Mouse (Mus musculus) heart, embryonic 14.5 days (tissue): ENCODE measurements at regions not wholly inside any gene's neighbourhood (a gene's known extent, or its start where the extent isn't known, plus 50 kb on each side); places are given as distances from the start of the nearest gene placed in this dataset.

ENCODE experiments used
- ATAC-seq: fragments of 200-750 bp; cut with Nextera tagmentation; 2 replicates; pipeline ENCODE4 v1.8.0; 2017; ENCODE audit warnings: low read depth, moderate TSS enrichment; ENCODE audit not compliant: insufficient number of reproducible peaks, insufficient read depth, low FRiP score
- H3K27ac ChIP-seq, 2 experiments: fragments of 200-500 bp in 1 of 2; fragments of 300-500 bp in 1 of 2; sonication (generic) in 1 of 2; replicated peaks in 1 of 2; 2 replicates each; pipeline ENCODE4 v1.5.1; 2012 to 2014; ENCODE audit warnings: low read depth in 2 of 2, low read length in 2 of 2, control low read depth in 1 of 2, mild to moderate bottlenecking in 1 of 2, mixed read lengths in 1 of 2; ENCODE audit not compliant: control insufficient read depth in 1 of 2, insufficient read depth in 1 of 2
- H3K27me3 ChIP-seq: fragments of 300-500 bp; sonication (generic); 2 replicates; pipeline ENCODE4 v1.6.1; 2014; ENCODE audit warnings: mild to moderate bottlenecking, low read length, control low read depth; ENCODE audit not compliant: control insufficient read depth, insufficient read depth
- H3K36me3 ChIP-seq: fragments of 300-500 bp; sonication (generic); 2 replicates; pipeline ENCODE4 v1.6.1; 2014; ENCODE audit warnings: mild to moderate bottlenecking, control low read depth, low read length, mixed read lengths; ENCODE audit not compliant: control insufficient read depth, insufficient read depth
- H3K4me1 ChIP-seq, 2 experiments: fragments of 200-500 bp in 1 of 2; fragments of 300-500 bp in 1 of 2; sonication (generic) in 1 of 2; 2 replicates each; pipeline ENCODE4 v1.6.1; 2012 to 2014; ENCODE audit warnings: low read length in 2 of 2, control low read depth in 1 of 2, mixed read lengths in 1 of 2; ENCODE audit not compliant: control insufficient read depth in 2 of 2, insufficient read depth in 2 of 2
- H3K4me2 ChIP-seq: fragments of 300-500 bp; sonication (generic); 2 replicates; pipeline ENCODE4 v1.6.1; 2014; ENCODE audit warnings: mild to moderate bottlenecking, low read length
- H3K4me3 ChIP-seq, 2 experiments: fragments of 200-500 bp in 1 of 2; fragments of 300-500 bp in 1 of 2; sonication (generic) in 1 of 2; 2 replicates each; pipeline ENCODE4 v1.5.1; 2012 to 2014; ENCODE audit warnings: low read length in 2 of 2, mild to moderate bottlenecking in 2 of 2, control low read depth in 1 of 2, low read depth in 1 of 2, moderate library complexity in 1 of 2; ENCODE audit not compliant: control insufficient read depth in 1 of 2, insufficient read depth in 1 of 2
- H3K9ac ChIP-seq: fragments of 300-500 bp; sonication (generic); 2 replicates; pipeline ENCODE4 v1.6.1; 2014; ENCODE audit warnings: mild to moderate bottlenecking, low read length
- H3K9me3 ChIP-seq: fragments of 300-500 bp; sonication (generic); 2 replicates; pipeline ENCODE4 v1.6.1; 2016; ENCODE audit warnings: low read length, control low read depth; ENCODE audit not compliant: control insufficient read depth
- WGBS: fragments of 180-500 bp; shearing (Covaris S2); extraction: QIAGEN DNeasy Blood & Tissue Kit; methylation state at CpG from one replicate; pipeline ENCODE4 v1.1.7; 2014; 5-methylcytosine and 5-hydroxymethylcytosine counted together

DNA sequence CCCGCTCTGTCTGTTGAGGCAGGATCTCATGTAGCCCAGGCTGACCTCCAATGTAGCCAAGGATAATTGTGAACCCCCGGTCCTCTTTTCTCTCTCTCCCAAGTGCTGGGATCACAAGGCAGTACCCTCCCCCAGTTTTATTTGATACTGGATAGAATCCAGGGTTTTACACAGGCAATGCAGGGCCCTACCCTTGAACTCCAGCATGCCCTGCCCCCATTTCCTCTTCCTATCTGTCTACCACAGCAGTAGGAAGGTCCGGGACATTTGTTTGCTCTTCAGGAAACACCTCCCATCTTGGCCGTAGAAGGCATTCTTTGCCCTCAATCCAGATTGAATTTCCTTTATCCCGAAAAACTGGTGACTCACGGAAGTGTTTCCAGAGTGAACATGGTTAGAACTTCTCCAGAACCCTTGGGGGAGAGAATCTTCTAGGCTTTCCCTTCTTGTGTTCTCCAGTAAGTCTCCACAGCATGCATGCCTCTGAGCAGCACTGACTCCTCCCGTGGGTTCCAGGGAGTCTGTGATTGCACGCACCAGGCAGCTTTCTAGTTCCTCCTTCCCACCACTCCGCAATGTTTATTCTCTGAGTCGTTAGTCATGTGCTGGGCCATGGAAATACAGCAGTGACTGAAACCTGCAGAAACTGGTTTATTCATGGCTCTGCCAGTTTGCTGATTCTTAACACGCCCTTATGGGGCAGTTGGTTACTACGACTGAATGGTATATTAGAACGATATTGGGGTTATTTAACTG is 146.3 kb upstream of the Zfp64 start:
- Histone ChIP-seq H3K4me3 (no peak overlapping the region), H3K27me3 (no peaks in the 10 kb centered on the region), H3K4me1 (peaks cover 0 to 3% of the 10 kb centered on the region in 2 experiments; a peak in 1 of 4 replicates), H3K9me3 (peaks cover 7% of the 10 kb centered on the region), H3K9ac (no peak overlapping the region), H3K27ac (no peak overlapping the region), H3K36me3 (no peaks in the 10 kb centered on the region), H3K4me2 (no peak overlapping the region)
- no peak for ATAC-seq
- WGBS, result 80% methylated on average over 13 of the region's 13 CpGs

GRCm38 (mm10) chr2:169100516-169100915 is 145.1 kb upstream of the Zfp64 start:
- ATAC-seq, result no peak
- Histone ChIP-seq H3K4me2 (no peak overlapping the region), H3K27me3 (no peaks in the 10 kb centered on the region), H3K4me3 (no peak overlapping the region), H3K4me1 (no peaks in the 10 kb centered on the region), H3K36me3 (no peaks in the 10 kb centered on the region), H3K9me3 (peaks cover 7% of the 10 kb centered on the region), H3K27ac (no peak overlapping the region), H3K9ac (no peak overlapping the region)
- 79% methylated on average over 6 of the region's 10 CpGs for WGBS

DNA sequence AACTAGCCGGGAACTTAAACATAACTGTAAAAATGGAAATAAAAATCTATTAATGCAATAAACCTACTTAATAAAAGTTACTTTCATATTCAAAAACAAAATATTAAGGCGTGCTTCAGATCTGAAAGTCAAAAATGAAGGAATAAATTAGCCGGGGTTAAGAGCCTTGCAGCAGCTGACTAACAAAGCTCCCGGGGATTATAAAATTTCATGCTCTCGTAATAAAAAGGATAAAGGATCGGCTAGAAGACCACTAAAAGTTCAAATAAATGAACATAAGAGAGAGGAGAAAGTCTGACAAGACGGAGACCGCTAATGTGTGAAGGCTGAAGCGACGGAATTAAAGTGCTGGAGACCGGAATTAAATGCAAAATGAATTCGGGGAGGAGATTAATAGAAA is 144.3 kb upstream of the Zfp64 start:
- H3K27ac ChIP-seq, result no peak overlapping the region
- 89% methylated on average over 12 of the region's 12 CpGs for WGBS
- no peak for ATAC-seq
- H3K9me3 ChIP-seq, result peaks cover 9% of the 10 kb centered on the region
- no peak overlapping the region for H3K4me3 ChIP-seq
- H3K4me2 ChIP-seq, result no peak overlapping the region
- H3K9ac ChIP-seq, result no peak overlapping the region
- H3K27me3 ChIP-seq, result no peaks in the 10 kb centered on the region
- no peaks in the 10 kb centered on the region for H3K36me3 ChIP-seq
- H3K4me1 ChIP-seq, result no peaks in the 10 kb centered on the region

DNA sequence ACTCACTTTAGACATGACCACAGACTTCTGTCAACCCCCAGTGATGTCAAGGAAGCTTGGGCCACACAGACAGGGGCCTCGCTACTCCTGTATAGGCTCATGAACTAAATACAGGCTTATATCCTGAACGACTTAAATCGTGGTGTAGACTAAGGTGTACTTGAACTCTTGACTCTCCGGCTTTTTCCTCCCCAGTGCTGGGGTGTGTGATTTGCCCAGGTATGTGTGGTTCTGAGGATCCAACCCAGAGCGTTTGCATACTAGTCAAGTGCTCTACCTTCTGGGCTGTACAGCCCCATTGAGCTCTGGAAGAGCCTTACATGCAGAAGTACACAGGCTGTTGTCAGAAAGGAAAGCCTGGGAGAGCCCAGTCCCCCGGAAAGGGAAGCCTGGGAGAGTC is 143.2 kb upstream of the Zfp64 start:
- no peak overlapping the region for H3K9ac ChIP-seq
- ATAC-seq, result no peak
- no peaks in the 10 kb centered on the region for H3K36me3 ChIP-seq
- H3K4me3 ChIP-seq, result no peak overlapping the region
- no peak overlapping the region for H3K27ac ChIP-seq
- peaks cover 9% of the 10 kb centered on the region for H3K9me3 ChIP-seq
- H3K4me1 ChIP-seq, result no peaks in the 10 kb centered on the region
- no peak overlapping the region for H3K4me2 ChIP-seq
- WGBS, result 83% methylated on average over 6 of the region's 6 CpGs
- H3K27me3 ChIP-seq, result no peaks in the 10 kb centered on the region

DNA sequence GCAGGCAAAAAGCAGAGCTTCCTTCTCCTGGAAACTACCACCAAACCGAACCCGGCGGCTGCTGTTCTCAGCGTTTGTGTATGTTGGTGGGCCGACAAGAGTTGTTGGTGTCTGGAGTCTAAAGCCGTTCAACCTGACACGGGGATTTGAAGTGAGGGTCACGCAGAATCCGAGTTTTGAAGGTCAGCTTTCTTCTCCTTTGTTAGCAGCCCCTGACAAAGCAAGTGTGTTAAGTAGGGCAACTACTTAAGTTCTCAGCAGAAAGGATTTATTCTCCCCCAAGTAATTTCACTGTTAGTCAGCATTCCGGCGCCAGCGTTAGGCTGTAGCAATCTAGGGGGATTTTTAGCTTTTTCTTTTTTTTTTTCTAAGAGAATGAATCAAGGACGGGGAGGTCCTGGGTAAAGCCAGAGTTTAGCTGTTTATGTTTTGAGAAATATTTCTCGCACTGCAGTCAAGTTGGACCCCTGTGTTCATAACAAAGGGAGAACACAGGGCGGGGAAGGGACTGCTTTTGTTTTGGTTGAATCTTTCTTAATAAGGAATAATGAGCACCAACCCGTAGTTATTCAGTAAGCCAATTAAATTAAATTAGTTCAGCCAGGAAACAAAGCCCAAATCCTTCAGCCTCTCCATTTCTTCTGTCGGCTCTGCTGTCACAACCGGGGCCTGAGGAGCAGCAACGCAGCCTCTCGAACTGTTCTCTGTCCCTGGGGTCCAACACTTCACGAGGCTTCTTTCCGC is 138.8 kb upstream of the Zfp64 start:
- Histone ChIP-seq H3K4me3 (no peak overlapping the region), H3K27me3 (no peaks in the 10 kb centered on the region), H3K4me2 (no peak overlapping the region), H3K27ac (no peak overlapping the region), H3K36me3 (no peaks in the 10 kb centered on the region), H3K9me3 (peaks cover 7% of the 10 kb centered on the region; the same call in 1 of the 2 replicates), H3K4me1 (no peaks in the 10 kb centered on the region), H3K9ac (no peak overlapping the region)
- no peak for ATAC-seq
- WGBS, result 80% methylated on average over 22 of the region's 22 CpGs

- Histone ChIP-seq H3K27me3 (no peaks in the 10 kb centered on the region), H3K4me3 (no peak overlapping the region), H3K9ac (no peak overlapping the region), H3K4me2 (no peak overlapping the region), H3K27ac (no peak overlapping the region), H3K4me1 (no peaks in the 10 kb centered on the region), H3K36me3 (no peaks in the 10 kb centered on the region), H3K9me3 (peaks cover 7% of the 10 kb centered on the region; the same call in 1 of the 2 replicates)
- WGBS, result 68% methylated on average over 3 of the region's 3 CpGs
- ATAC-seq, result no peak
Measured at GRCm38 (mm10) chr2:169090256-169090655, 134.9 kb upstream of the Zfp64 start.

DNA sequence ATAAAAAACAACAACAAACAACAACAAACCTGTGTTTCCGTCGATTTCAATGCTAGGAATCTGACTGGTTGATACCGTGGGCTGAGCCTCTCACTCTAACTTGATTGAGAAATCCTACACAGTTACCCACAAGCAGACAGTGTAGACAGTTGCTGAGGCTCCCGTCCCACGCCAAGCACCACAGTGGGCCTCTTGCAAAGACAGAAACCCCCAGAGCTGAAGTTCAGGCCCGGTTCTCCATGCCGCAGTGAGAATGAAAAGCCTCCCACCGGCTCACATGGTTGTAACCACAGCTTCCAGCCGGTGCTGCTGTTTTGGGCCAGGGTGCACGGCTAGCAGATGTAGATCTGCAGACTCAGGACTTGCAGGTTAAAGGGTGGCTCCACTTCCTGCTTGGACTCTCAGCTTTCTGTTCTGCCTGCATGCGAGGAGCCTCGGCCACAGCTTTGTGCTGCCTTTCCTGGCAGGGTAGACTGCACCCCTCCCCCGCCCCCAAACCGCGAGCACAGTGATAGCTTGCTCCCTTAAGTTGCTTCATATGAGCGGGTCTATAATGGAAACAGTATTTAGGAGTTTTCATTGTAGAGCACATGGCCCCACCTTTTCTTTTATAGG is 133.6 kb upstream of the Zfp64 start:
- no peaks in the 10 kb centered on the region for H3K4me1 ChIP-seq
- peaks cover 10% of the 10 kb centered on the region; the same call in 1 of the 2 replicates for H3K9me3 ChIP-seq
- H3K27ac ChIP-seq, result no peak overlapping the region
- 77% methylated on average over 16 of the region's 16 CpGs for WGBS
- no peaks in the 10 kb centered on the region for H3K27me3 ChIP-seq
- ATAC-seq, result no peak
- no peak overlapping the region for H3K4me2 ChIP-seq
- H3K9ac ChIP-seq, result no peak overlapping the region
- no peaks in the 10 kb centered on the region for H3K36me3 ChIP-seq
- no peak overlapping the region for H3K4me3 ChIP-seq
